Mouse (Mus musculus) fibroblast of lung, adult 2 months (primary cell): ENCODE measurements around the gene Ttll5.

Source experiments
- DNase-seq: peaks from one replicate; pipeline ENCODE4 v3.0.0-alpha.2; 2011; ENCODE audit warnings: low read depth

Ttll5 gene

GRCm38 (mm10) chr12:85839371-85840000 lies 15.0 kb downstream of the Ttll5 start:
- DNase-seq, result no peak

GRCm38 (mm10) chr12:85848164-85848958 lies 23.9 kb downstream of the Ttll5 start:
- DNase-seq, result peak; percentile 72

GRCm38 (mm10) chr12:85850661-85851060 lies 26.2 kb downstream of the Ttll5 start:
- DNase-seq, result no peak

GRCm38 (mm10) chr12:85853836-85854235 lies 29.4 kb downstream of the Ttll5 start:
- no peak for DNase-seq

- DNase-seq, result no peak
Observed at GRCm38 (mm10) chr12:85854271-85854670, 29.8 kb downstream of the Ttll5 start.

- DNase-seq, result no peak
Observed at GRCm38 (mm10) chr12:85857300-85857699, 32.8 kb downstream of the Ttll5 start.

- peak; percentile 61 for DNase-seq
Observed at GRCm38 (mm10) chr12:85859111-85859510, 34.7 kb downstream of the Ttll5 start.

GRCm38 (mm10) chr12:85859511-85860189 lies 35.2 kb downstream of the Ttll5 start:
- peak; percentile 42 for DNase-seq

DNA sequence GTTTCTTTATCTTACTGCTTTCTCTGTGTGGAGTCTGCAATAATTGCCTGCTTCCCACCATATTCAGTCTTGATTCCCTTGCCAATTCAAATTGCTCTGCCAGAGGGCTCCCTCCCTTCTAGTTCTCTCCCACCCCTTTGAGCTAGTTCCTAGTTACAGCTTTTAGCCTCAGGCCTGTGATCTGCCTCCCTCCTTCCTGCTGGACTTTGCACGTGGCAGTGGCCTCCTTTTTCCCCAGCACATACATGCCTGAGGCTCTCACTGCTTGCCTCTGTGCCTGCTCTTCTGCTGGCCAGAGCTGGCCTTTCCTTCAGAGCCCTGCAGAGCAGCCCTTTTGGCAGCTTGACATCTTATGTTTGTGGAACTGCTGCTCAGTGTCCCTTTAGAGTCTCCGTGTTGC lies 38.1 kb downstream of the Ttll5 start:
- no peak for DNase-seq

GRCm38 (mm10) chr12:85865526-85865925 lies 41.1 kb downstream of the Ttll5 start:
- DNase-seq, result no peak

DNA sequence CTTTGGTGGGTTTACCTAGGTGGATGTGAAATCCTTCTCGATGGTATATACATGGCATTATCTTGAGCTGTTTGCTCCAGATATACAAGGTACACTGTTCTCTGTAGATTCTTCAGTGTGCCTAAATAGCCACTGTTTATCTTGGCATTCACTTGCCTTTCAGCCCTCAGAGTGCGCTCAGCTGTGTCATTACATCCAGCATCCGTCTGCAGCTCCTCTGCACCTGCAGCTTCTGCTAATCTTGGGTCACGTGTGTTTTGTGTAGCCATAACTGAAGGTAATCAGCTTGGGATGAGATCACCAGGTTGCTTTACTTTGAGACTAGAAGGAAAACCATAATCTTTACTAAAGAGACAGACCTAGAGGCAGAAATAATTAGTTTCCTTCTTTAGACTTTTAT lies 42.2 kb downstream of the Ttll5 start:
- DNase-seq, result no peak

DNA sequence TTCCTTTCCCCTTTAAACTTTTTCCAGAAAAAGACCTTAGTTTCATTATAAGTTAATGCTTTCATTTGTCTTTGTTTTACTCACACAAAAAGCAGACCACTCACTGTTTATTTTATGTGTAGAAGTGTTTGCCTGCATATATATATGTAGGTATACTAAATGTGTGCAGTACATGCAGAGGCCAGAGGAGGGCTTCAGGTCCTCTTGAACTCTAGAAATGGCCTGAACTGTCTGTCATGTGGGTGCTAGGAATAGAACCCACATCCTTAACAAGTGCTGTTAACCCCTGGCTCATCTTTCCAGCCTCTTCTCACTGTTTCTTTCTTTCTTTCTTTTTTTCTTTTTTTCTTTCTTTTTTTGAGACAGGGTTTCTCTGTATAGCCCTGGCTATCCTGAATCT lies 42.7 kb downstream of the Ttll5 start:
- no peak for DNase-seq

- DNase-seq, result peak; percentile 82
Observed at GRCm38 (mm10) chr12:85869423-85869822, 45.0 kb downstream of the Ttll5 start.

DNA sequence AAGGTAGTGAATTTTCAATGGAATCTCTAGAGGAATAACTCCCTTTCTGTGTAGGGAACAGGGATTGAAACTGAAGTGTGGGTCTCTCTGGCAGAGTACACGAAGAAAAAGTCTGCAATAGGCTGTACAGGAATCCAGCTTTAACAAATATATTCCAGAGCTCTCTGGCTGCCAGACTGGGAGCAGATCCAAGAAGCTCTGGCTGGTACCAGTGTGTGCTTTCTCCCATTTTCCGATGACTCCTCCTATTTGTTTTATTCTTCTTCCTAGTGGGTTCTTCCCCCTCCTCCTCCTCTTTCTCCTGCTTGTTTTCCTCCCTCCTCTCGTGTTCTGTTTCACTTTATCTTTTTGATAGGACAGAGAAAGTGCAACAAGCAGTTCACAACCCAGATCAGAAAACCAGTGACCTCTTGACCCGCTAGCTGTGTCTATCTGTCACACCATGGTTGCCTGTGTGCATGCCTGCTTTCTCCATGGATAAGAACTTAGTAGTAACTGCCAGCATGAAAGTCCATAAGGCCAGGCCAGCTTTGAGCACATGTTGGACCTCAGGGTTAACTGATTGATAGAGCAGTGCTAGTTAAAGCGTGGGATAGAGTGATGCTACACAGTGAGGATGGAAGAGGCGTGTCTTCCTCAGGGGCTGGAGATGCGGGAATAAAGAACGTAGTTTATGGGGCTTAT lies 55.3 kb downstream of the Ttll5 start:
- DNase-seq, result peak; percentile 57

GRCm38 (mm10) chr12:85885024-85885423 lies 60.6 kb downstream of the Ttll5 start:
- DNase-seq, result no peak

GRCm38 (mm10) chr12:85890054-85890453 lies 65.6 kb downstream of the Ttll5 start:
- no peak for DNase-seq

DNA sequence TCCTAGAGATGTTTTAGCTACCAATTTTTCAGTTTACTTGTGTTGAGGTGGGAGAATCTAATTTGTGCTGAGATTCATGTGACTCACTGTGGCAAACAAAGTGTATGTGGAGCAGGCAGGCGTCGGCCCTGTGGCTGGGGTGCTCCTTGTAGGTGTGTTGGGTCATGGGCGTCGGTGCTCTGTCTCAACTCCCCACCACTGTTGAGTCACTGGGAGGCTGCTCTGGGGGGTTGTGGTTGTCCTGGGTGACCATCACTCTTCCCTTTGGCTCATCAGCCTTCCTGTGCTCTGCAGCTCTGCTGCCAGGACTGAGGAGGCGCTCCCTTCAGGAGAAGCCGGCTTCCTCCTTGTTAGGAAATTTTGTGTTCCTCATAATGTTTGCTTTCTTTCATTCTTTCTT lies 79.5 kb downstream of the Ttll5 start:
- no peak for DNase-seq

GRCm38 (mm10) chr12:85905666-85906065 lies 81.2 kb downstream of the Ttll5 start:
- DNase-seq, result no peak

DNA sequence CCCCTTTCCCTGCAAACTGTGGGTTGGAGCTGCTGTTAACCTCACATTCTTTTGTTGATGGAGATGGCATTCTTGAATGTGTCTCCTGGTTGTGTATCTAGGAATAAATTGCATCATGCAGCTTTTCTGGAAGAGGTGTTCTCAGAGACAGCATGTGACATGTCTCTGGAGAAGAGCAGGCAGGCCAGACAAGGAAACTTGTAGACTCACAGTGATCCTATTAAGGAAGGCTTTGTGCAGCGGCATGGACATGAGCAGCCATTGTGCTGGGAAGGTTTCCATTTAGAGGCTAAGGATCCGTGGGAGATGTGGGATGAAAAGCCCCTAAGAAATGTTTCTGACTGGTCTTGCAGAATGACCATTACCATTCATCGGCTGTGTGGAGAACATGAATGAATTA lies 83.4 kb downstream of the Ttll5 start:
- no peak for DNase-seq

GRCm38 (mm10) chr12:85910811-85911210 lies 86.4 kb downstream of the Ttll5 start:
- no peak for DNase-seq

DNA sequence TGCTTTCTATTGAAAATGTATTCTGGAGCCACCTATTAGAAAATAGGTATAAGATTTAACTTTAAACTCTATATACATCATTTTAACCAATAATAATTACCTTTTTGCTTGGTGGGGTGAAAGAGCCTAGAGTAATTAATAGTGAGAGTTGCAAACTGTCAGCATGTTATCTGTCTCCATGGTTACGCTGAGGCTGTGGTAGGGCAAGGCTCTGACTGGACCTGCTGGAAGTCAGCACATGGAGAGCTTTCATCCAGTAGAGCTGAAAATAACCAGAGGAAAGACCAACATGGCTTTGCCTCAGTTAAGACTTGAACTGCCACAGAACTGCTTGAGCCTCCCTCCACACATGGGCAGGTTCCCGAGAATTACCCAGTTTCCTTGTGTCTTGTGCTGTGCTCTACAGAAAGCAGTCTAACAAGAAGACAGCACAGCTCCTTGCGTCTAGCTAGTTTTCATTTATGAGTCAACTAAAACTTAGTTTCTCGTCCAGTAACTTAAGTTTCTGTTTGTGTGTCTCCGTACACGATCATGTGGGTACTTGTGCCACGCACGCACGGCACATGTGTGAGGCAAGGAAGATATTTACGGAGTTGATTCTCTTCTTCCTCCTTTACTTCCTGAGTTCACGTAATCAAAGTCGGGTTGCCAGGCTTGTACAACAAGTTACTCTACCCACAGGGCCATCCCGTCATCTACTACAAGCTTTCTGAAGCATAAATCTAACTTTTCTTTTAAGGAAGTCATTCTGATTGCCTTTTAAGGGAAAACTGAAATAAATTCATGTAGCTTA lies 88.4 kb downstream of the Ttll5 start:
- no peak for DNase-seq

DNA sequence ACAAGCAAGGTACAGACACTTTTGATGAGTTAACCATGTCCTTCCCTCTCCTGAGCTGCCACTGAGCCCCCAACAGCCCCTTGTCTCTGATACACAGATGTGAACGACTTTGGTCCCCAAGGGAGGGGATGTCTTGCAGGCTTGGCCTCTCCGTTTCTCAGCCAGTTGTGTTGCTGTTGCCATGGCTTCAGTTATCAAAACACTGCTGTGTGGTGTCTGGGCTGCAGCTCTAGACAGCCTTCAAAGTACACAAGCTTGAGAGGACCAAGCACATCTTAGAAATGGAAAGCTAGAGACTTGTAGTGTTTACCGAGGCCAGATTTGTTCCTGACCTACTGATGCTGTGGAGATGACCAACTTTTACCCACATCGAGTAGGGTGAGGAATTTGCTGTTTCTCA lies 102.4 kb downstream of the Ttll5 start:
- no peak for DNase-seq
